Mouse (Mus musculus): Measurements from ENCODE around the gene Serpinf1. TPM values are rescaled to one million over a fixed set of nuclear protein-coding genes. Genes with fewer than 3 reads are reported as not detected.

Serpinf1 gene
- total RNA-seq, 1 experiment: 20.3 TPM

DNA sequence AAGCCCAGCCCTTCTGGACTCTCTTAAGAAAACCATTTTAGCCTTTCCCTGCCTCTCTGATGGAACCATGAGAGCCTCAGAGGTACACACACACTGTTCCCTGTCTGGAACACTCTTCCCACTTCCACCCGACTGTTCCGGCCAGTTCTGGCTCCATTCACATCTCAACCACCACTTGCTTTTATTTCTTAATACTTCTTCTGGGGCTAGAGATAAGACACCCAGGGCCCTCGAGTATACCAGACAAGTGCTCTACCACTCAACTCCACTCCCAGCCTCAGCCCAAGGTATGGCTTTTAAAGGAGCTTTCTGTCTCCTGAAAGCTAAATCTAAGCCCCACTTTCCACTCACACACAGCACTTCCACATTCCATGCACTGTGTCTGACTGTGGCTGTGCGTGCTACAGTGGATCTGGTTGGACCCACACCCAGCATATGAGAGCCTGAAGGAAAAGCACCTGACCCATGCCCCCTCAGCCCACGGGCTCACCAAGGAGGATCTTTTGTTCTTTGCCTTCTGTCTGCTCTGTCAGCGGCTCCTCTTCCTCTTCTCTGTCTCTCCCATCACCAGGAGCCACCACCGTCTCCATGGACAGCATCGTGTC lies 27.9 kb upstream of the Serpinf1 start:
- Histone ChIP-seq H3K36me3 (ENCODE audit: control insufficient read depth, insufficient read depth, low read length, poor library complexity, severe bottlenecking) (peaks cover 9% of the 10 kb centered on the region; the same call in 1 of the 2 replicates), H3K4me3 (ENCODE audit: insufficient read depth in 1 of 2, low read depth in 1 of 2, low read length in 2 of 2, poor library complexity in 1 of 2, severe bottlenecking in 1 of 2) (no peak overlapping the region), H3K9ac (ENCODE audit: insufficient read depth, low read depth, low read length, poor library complexity, severe bottlenecking) (no peak overlapping the region), H3K4me1 (ENCODE audit: control insufficient read depth in 2 of 2, insufficient read depth in 2 of 2, low read length in 2 of 2, poor library complexity in 1 of 2) (peaks cover 0 to 5% of the 10 kb centered on the region in 2 experiments; a peak in 2 of 4 replicates), H3K9me3 (ENCODE audit: control insufficient read depth, insufficient read depth, low read depth, low read length) (no peaks in the 10 kb centered on the region), H3K27ac (ENCODE audit: insufficient read depth, low read depth, low read length, poor library complexity, severe bottlenecking) (no peak overlapping the region)
- TF ChIP-seq MAFK (IDR thresholded peaks at IDR 0.05; ENCODE audit: insufficient read depth, low read depth, low read length) (no peak), HCFC1 (IDR thresholded peaks at IDR 0.05; ENCODE audit: borderline replicate concordance, insufficient read depth, low read length) (no peak), ZC3H11A (IDR thresholded peaks at IDR 0.05; ENCODE audit: borderline replicate concordance, low read depth, low read length) (no peak), ZNF384 (IDR thresholded peaks at IDR 0.05; ENCODE audit: low read depth, low read length) (no peak), CHD2 (IDR thresholded peaks at IDR 0.05; ENCODE audit: low read depth, low read length) (no peak)
- no peak for DNase-seq (ENCODE audit: low read depth, low spot score)
- in situ Hi-C loops (cut with MboI; ENCODE audit: low sequenced_read_pairs in 2 of 2, unreplicated experiment in 2 of 2): no loop called here

DNA sequence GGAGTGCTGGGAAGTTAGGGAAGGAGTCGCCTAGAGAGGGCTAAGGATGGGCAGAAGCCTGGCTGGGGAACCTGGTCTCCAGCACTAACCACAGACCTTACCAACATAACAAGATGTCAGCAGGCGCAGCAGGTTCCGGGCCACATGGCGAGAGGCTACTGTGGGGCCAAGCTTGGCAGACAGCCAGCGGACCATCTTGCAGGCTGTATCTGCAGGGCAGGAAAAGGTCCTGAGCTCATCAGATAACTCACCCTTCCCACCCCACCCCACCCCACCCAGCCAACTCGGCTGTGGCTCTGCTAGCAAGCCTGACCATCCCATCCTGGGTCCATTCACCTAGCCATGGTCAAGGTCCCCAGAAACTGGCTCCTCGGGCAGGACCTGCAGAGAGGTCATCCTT lies 27.2 kb upstream of the Serpinf1 start:
- no peak for DNase-seq (ENCODE audit: low read depth, low spot score)
- no peak overlapping the region for H3K9ac ChIP-seq (ENCODE audit: insufficient read depth, low read depth, low read length, poor library complexity, severe bottlenecking)
- TF ChIP-seq ZNF384 (IDR thresholded peaks at IDR 0.05; ENCODE audit: low read depth, low read length) (no peak), MAFK (IDR thresholded peaks at IDR 0.05; ENCODE audit: insufficient read depth, low read depth, low read length) (no peak), CHD2 (IDR thresholded peaks at IDR 0.05; ENCODE audit: low read depth, low read length) (no peak), HCFC1 (IDR thresholded peaks at IDR 0.05; ENCODE audit: borderline replicate concordance, insufficient read depth, low read length) (no peak), ZC3H11A (IDR thresholded peaks at IDR 0.05; ENCODE audit: borderline replicate concordance, low read depth, low read length) (no peak)
- H3K36me3 ChIP-seq (ENCODE audit: control insufficient read depth, insufficient read depth, low read length, poor library complexity, severe bottlenecking): peaks cover 9% of the 10 kb centered on the region; the same call in 1 of the 2 replicates
- no peak overlapping the region for H3K27ac ChIP-seq (ENCODE audit: insufficient read depth, low read depth, low read length, poor library complexity, severe bottlenecking)
- H3K9me3 ChIP-seq (ENCODE audit: control insufficient read depth, insufficient read depth, low read depth, low read length): no peaks in the 10 kb centered on the region
- H3K4me1 ChIP-seq (ENCODE audit: control insufficient read depth in 2 of 2, insufficient read depth in 2 of 2, low read length in 2 of 2, poor library complexity in 1 of 2): peaks cover 0 to 5% of the 10 kb centered on the region in 2 experiments; a peak in 2 of 4 replicates
- in situ Hi-C loops (cut with MboI; ENCODE audit: low sequenced_read_pairs in 2 of 2, unreplicated experiment in 2 of 2): no loop called here
- no peak overlapping the region for H3K4me3 ChIP-seq (ENCODE audit: insufficient read depth in 1 of 2, low read depth in 1 of 2, low read length in 2 of 2, poor library complexity in 1 of 2, severe bottlenecking in 1 of 2)

DNA sequence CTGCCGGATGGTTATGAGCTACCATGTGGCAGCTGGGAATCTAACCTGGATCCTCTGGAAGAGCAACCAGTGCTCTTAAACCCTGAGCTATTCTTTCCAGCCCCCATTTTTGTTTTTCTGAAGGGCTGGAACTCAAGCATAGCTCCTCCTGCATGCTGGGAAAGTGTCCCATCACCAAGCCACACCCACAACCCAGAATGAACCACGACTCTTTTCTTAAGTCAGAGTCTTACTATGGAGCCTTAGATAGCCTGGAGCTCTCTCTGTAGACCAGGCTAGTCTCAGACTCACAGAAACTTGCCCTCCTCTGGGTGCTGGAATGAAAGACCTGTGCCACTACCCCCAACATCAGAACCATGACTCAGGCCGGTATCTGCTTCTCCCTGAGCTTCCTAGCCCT lies 26.1 kb upstream of the Serpinf1 start:
- Histone ChIP-seq H3K36me3 (ENCODE audit: control insufficient read depth, insufficient read depth, low read length, poor library complexity, severe bottlenecking) (peaks cover 9% of the 10 kb centered on the region; the same call in 1 of the 2 replicates), H3K4me1 (ENCODE audit: control insufficient read depth in 2 of 2, insufficient read depth in 2 of 2, low read length in 2 of 2, poor library complexity in 1 of 2) (peaks cover 0 to 4% of the 10 kb centered on the region in 2 experiments; a peak in 1 of 4 replicates), H3K27ac (ENCODE audit: insufficient read depth, low read depth, low read length, poor library complexity, severe bottlenecking) (no peak overlapping the region), H3K4me3 (ENCODE audit: insufficient read depth in 1 of 2, low read depth in 1 of 2, low read length in 2 of 2, poor library complexity in 1 of 2, severe bottlenecking in 1 of 2) (no peak overlapping the region), H3K9me3 (ENCODE audit: control insufficient read depth, insufficient read depth, low read depth, low read length) (no peaks in the 10 kb centered on the region), H3K9ac (ENCODE audit: insufficient read depth, low read depth, low read length, poor library complexity, severe bottlenecking) (no peak overlapping the region)
- DNase-seq (ENCODE audit: low read depth, low spot score): no peak
- TF ChIP-seq ZC3H11A (IDR thresholded peaks at IDR 0.05; ENCODE audit: borderline replicate concordance, low read depth, low read length) (no peak), ZNF384 (IDR thresholded peaks at IDR 0.05; ENCODE audit: low read depth, low read length) (no peak)
- in situ Hi-C loops (cut with MboI; ENCODE audit: low sequenced_read_pairs in 2 of 2, unreplicated experiment in 2 of 2): no loop called here

- H3K27ac ChIP-seq (ENCODE audit: insufficient read depth, low read depth, low read length, poor library complexity, severe bottlenecking): no peak overlapping the region
- no peak overlapping the region for H3K9ac ChIP-seq (ENCODE audit: insufficient read depth, low read depth, low read length, poor library complexity, severe bottlenecking)
- TF ChIP-seq CHD2 (IDR thresholded peaks at IDR 0.05; ENCODE audit: low read depth, low read length) (no peak), ZNF384 (IDR thresholded peaks at IDR 0.05; ENCODE audit: low read depth, low read length) (no peak), HCFC1 (IDR thresholded peaks at IDR 0.05; ENCODE audit: borderline replicate concordance, insufficient read depth, low read length) (no peak), MAFK (IDR thresholded peaks at IDR 0.05; ENCODE audit: insufficient read depth, low read depth, low read length) (no peak), ZC3H11A (IDR thresholded peaks at IDR 0.05; ENCODE audit: borderline replicate concordance, low read depth, low read length) (no peak)
- H3K36me3 ChIP-seq (ENCODE audit: control insufficient read depth, insufficient read depth, low read length, poor library complexity, severe bottlenecking): peaks cover 4% of the 10 kb centered on the region; the same call in 1 of the 2 replicates
- H3K4me1 ChIP-seq (ENCODE audit: control insufficient read depth in 2 of 2, insufficient read depth in 2 of 2, low read length in 2 of 2, poor library complexity in 1 of 2): peaks cover 0 to 3% of the 10 kb centered on the region in 2 experiments; a peak in 1 of 4 replicates
- DNase-seq (ENCODE audit: low read depth, low spot score): no peak
- no peak overlapping the region for H3K4me3 ChIP-seq (ENCODE audit: insufficient read depth in 1 of 2, low read depth in 1 of 2, low read length in 2 of 2, poor library complexity in 1 of 2, severe bottlenecking in 1 of 2)
- in situ Hi-C loops (cut with MboI; ENCODE audit: low sequenced_read_pairs in 2 of 2, unreplicated experiment in 2 of 2): no loop called here
- H3K9me3 ChIP-seq (ENCODE audit: control insufficient read depth, insufficient read depth, low read depth, low read length): no peaks in the 10 kb centered on the region
Observed at GRCm38 (mm10) chr11:75443711-75444110, 21.2 kb upstream of the Serpinf1 start.
